Mouse (Mus musculus) MEL (cell line): ENCODE results near the gene Gli1.

Experiments
- CHD2 ChIP-seq: IDR thresholded peaks from 2 replicates; pipeline ENCODE4 v1.6.1; 2011; ENCODE audit warnings: low read length, improper control_type of control experiment
- CTCF ChIP-seq, 3 experiments: IDR thresholded peaks in 2 of 3; conservative IDR thresholded peaks in 1 of 3; 2 replicates each; pipeline ENCODE4 v1.5.1; 2011 to 2012; ENCODE audit warnings: low read length in 3 of 3, low read depth in 2 of 3, mild to moderate bottlenecking in 2 of 3, improper control_type of control experiment in 1 of 3, inconsistent platforms in 1 of 3, mixed read lengths in 1 of 3, moderate library complexity in 1 of 3; ENCODE audit not compliant: control insufficient read depth in 1 of 3, insufficient read depth in 1 of 3, poor library complexity in 1 of 3, severe bottlenecking in 1 of 3
- EP300 ChIP-seq, 2 experiments: IDR thresholded peaks; 2 replicates each; pipeline ENCODE4 v1.6.1; 2011; ENCODE audit warnings: improper control_type of control experiment in 2 of 2, low read length in 2 of 2, low read depth in 1 of 2, mild to moderate bottlenecking in 1 of 2
- GABPA ChIP-seq: IDR thresholded peaks from 2 replicates; pipeline ENCODE4 v1.6.1; 2012; ENCODE audit warnings: low read depth, mild to moderate bottlenecking, inconsistent platforms, low read length, improper control_type of control experiment, moderate library complexity
- MAX ChIP-seq: IDR thresholded peaks from 2 replicates; pipeline ENCODE4 v1.6.1; 2011; ENCODE audit warnings: low read length, improper control_type of control experiment
- MAZ ChIP-seq: IDR thresholded peaks from 2 replicates; pipeline ENCODE4 v1.6.1; 2012; ENCODE audit warnings: low read depth, mild to moderate bottlenecking, inconsistent platforms, low read length, improper control_type of control experiment
- NELFE ChIP-seq: IDR thresholded peaks from 2 replicates; pipeline ENCODE4 v1.6.1; 2011; ENCODE audit warnings: low read depth, low read length, improper control_type of control experiment
- POLR2A ChIP-seq, 2 experiments: IDR thresholded peaks; 2 replicates each; pipeline ENCODE4 v1.6.1; 2011 to 2012; ENCODE audit warnings: low read length in 2 of 2, mild to moderate bottlenecking in 2 of 2, control low read depth in 1 of 2, improper control_type of control experiment in 1 of 2, low read depth in 1 of 2, moderate library complexity in 1 of 2; ENCODE audit not compliant: control insufficient read depth in 1 of 2, insufficient read depth in 1 of 2, poor library complexity in 1 of 2
- TBP ChIP-seq: IDR thresholded peaks from 2 replicates; pipeline ENCODE4 v1.8.0; 2011; ENCODE audit warnings: low read depth, low read length, improper control_type of control experiment
- ZMIZ1 ChIP-seq: IDR thresholded peaks from 2 replicates; pipeline ENCODE4 v1.6.1; 2012; ENCODE audit warnings: low read depth, mild to moderate bottlenecking, inconsistent platforms, low read length, improper control_type of control experiment, moderate library complexity

DNA sequence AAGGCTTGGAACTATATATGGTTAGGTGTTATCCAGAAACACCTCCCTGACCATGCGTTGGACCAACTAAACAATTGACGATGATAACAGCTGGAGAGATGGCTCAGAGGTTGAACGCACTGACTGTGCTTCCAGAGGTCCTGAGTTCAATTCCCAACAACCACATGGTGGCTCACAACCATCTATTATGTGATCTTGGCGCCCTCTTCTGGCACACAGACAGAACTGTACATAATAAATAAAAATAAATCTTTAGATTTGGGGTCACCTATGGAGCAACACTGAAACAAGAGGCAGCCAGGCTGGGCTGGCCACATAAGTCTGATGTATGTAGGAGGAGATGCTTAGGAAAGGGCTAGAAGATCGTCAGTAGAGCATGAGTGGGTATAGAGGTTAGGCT, 8.6 kb downstream of the Gli1 start:
- TF ChIP-seq POLR2A (IDR thresholded peaks at IDR 0.05; ENCODE audit: control insufficient read depth in 1 of 2, insufficient read depth in 1 of 2, low read depth in 1 of 2, low read length in 2 of 2, poor library complexity in 1 of 2), result no peak
- peak; percentile 51 to 78 (median 53) for TF ChIP-seq CTCF (IDR thresholded peaks at IDR 0.05 in 2 of 3, conservative IDR thresholded peaks at IDR 0.05 in 1 of 3; ENCODE audit: control insufficient read depth in 1 of 3, insufficient read depth in 1 of 3, low read depth in 2 of 3, low read length in 3 of 3, poor library complexity in 1 of 3, severe bottlenecking in 1 of 3)
- no peak for TF ChIP-seq MAZ
- peak; percentile 38; the same call in 1 of the 2 replicates for TF ChIP-seq TBP
- no peak for TF ChIP-seq NELFE
- no peak for TF ChIP-seq ZMIZ1
- no peak for TF ChIP-seq CHD2
- TF ChIP-seq MAX, result no peak
- no peak for TF ChIP-seq GABPA
- TF ChIP-seq EP300 (IDR thresholded peaks at IDR 0.05; ENCODE audit: low read depth in 1 of 2, low read length in 2 of 2), result no peak
